Mouse (Mus musculus) limb, embryonic 12.5 days (tissue): Measurements from ENCODE around the gene Gyg. TPM values are rescaled to one million over a fixed set of nuclear protein-coding genes. Genes with fewer than 3 reads are reported as not detected.

Experiments used
- ATAC-seq: fragments of 200-750 bp; cut with Nextera tagmentation; 2 replicates; pipeline ENCODE4 v1.8.0; 2017; ENCODE audit warnings: low read depth, moderate TSS enrichment; ENCODE audit not compliant: insufficient number of reproducible peaks, insufficient read depth, low FRiP score, low TSS enrichment
- H3K27ac ChIP-seq: fragments of 300-500 bp; sonication (generic); 2 replicates; pipeline ENCODE4 v1.5.1; 2016; ENCODE audit warnings: mild to moderate bottlenecking, moderate library complexity
- H3K27me3 ChIP-seq: fragments of 300-500 bp; sonication (generic); 2 replicates; pipeline ENCODE4 v1.6.1; 2016; ENCODE audit warnings: mild to moderate bottlenecking, moderate library complexity
- H3K36me3 ChIP-seq: fragments of 300-500 bp; sonication (generic); 2 replicates; pipeline ENCODE4 v1.6.1; 2016; ENCODE audit warnings: mild to moderate bottlenecking, moderate library complexity
- H3K4me1 ChIP-seq: fragments of 300-500 bp; sonication (generic); replicated peaks from 2 replicates; pipeline ENCODE4 v1.6.1; 2016
- H3K4me2 ChIP-seq: fragments of 300-500 bp; sonication (generic); 2 replicates; pipeline ENCODE4 v1.6.1; 2016; ENCODE audit warnings: mild to moderate bottlenecking, moderate library complexity
- H3K4me3 ChIP-seq: fragments of 300-500 bp; sonication (generic); replicated peaks from 2 replicates; pipeline ENCODE4 v1.5.1; 2016; ENCODE audit warnings: mild to moderate bottlenecking
- H3K9ac ChIP-seq: fragments of 300-500 bp; sonication (generic); replicated peaks from 2 replicates; pipeline ENCODE4 v1.6.1; 2016; ENCODE audit warnings: mild to moderate bottlenecking, moderate library complexity
- H3K9me3 ChIP-seq: fragments of 300-500 bp; sonication (generic); 2 replicates; pipeline ENCODE4 v1.6.1; 2016; ENCODE audit warnings: mild to moderate bottlenecking, moderate library complexity
- WGBS: fragments of 180-500 bp; shearing (Covaris S2); methylation state at CpG from one replicate; pipeline ENCODE4 v1.1.7; 2016; 5-methylcytosine and 5-hydroxymethylcytosine counted together
- polyA plus RNA-seq: library from polyadenylated mRNA; unstranded; fragments of >200 nt; fragmentation: Nextera tagmentation; extraction: Ambion mirVana; gene quantifications from 2 replicates; pipeline ENCODE4 v1.2.1, GENCODE M21; 2016

Gyg gene
- polyA plus RNA-seq, 1 experiment from 2014 or later, result 34.9 TPM

DNA sequence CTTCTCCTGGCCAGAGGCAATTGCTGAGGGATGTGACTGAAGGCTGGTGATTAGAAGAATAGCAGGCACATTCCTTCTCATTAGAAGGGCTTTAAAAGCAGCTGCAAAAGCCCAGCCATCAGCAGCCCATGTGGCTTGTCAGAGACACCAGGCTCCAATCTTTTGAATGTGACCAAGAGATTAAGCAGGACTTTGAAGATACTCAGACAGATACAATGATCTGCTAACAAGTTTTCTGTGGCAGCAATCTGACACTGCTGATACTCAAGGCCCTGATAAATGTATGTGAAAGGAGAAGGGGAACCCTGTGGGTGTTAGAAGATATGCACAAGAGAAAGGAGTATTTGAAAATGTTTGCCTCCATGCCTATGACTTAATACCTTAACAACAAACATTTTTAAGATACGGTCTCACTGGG is 9.4 kb downstream of the Gyg start:
- Histone ChIP-seq H3K4me2 (no peak overlapping the region), H3K4me3 (no peak overlapping the region), H3K27ac (no peak overlapping the region), H3K9ac (no peak overlapping the region), H3K27me3 (no peaks in the 10 kb centered on the region), H3K36me3 (peaks cover 16% of the 10 kb centered on the region; the same call in 1 of the 2 replicates), H3K4me1 (peaks cover 32% of the 10 kb centered on the region), H3K9me3 (no peaks in the 10 kb centered on the region)
- no peak for ATAC-seq
- 11% methylated on average over 1 of the region's 1 CpGs for WGBS

DNA sequence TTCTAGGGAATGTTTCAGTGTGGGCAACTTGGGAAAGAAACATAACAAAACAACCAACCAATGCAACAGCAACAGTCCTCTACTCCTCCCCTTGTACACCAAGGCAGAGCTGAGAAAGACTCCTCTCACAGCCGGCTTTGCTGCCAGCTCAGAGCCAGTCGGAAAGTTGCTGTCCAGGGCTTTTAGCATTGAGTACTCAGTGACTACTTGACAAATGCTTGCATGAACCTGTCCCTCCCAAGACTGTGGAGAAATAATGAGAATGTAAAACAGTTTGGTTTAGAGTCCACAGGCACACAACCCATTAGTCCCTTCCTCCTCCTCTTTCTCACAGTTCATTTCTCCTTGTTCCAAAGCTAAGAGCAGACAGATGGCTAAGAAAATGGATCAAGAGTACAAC is 10.7 kb downstream of the Gyg start:
- Histone ChIP-seq H3K4me1 (peaks cover 32% of the 10 kb centered on the region), H3K27me3 (no peaks in the 10 kb centered on the region), H3K4me3 (no peak overlapping the region), H3K36me3 (peaks cover 8% of the 10 kb centered on the region; the same call in 1 of the 2 replicates), H3K9ac (no peak overlapping the region), H3K9me3 (no peaks in the 10 kb centered on the region), H3K27ac (no peak overlapping the region), H3K4me2 (no peak overlapping the region)
- ATAC-seq, result no peak
- 14% methylated on average over 2 of the region's 2 CpGs for WGBS

DNA sequence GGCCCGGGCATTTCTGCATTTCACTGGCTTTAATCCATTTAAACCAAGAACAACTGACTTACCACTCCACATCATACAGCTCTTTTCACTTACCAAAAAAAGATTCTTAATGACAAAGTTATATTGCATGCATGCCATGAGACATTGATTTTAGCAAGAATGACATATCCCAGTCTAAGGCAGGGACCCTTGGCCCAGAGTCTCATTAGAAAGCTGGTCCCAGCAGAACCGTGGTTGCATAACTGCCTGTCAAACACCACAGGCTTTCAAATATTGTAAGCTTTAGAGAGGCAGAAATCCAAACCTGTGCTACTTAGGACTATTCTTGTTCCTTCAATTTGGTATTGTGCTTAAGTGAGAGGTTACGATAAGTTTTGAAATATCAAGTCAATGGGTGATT is 11.4 kb downstream of the Gyg start:
- Histone ChIP-seq H3K4me3 (no peak overlapping the region), H3K9me3 (no peaks in the 10 kb centered on the region), H3K4me2 (no peak overlapping the region), H3K4me1 (peaks cover 32% of the 10 kb centered on the region), H3K9ac (no peak overlapping the region), H3K27me3 (no peaks in the 10 kb centered on the region), H3K36me3 (peaks cover 4% of the 10 kb centered on the region; the same call in 1 of the 2 replicates), H3K27ac (no peak overlapping the region)
- no peak for ATAC-seq
- 74% methylated on average over 3 of the region's 3 CpGs for WGBS

DNA sequence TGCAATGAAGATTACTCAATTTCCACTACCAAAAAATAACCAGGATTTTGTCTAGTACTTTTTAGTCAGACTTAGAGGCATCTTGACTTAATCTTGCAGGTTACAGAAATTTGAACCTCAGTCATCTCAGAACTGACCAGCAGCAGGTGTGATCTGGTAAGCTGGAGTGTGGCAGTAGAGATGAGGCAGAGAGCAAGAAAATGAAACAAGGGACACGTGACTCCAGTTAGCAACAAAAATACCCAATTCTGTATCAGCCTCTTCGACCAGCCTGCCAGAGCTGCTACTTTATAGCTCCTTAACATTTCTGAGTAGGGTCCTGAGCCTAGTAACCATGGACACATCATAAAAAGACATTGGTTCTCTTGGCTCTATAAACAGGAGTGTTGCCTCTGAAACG is 12.5 kb downstream of the Gyg start:
- ATAC-seq, result no peak
- Histone ChIP-seq H3K36me3 (no peaks in the 10 kb centered on the region), H3K4me2 (no peak overlapping the region), H3K9me3 (no peaks in the 10 kb centered on the region), H3K27me3 (no peaks in the 10 kb centered on the region), H3K9ac (no peak overlapping the region), H3K4me1 (peaks cover 30% of the 10 kb centered on the region), H3K4me3 (no peak overlapping the region), H3K27ac (no peak overlapping the region)
- 27% methylated on average over 3 of the region's 3 CpGs for WGBS

DNA sequence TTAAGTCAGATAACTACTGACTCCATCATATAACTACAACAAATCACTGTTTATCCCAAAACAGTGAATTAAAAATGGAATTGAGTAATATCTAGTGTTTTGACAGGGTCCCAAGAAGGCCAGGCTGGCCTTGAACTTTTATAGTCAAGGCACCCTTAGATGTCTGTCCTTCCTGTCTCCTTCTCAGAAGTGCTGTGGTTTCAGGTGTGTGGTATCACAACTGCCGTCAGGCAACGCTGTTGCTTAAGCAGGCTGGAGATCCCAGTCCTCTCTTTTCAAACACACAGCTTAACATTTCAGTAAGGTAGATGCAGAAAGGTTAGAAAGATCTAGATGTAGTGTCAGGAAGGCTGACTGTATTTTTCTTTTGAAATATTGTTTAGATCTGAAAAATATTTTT is 13.0 kb downstream of the Gyg start:
- ATAC-seq, result no peak
- 65% methylated on average over 2 of the region's 2 CpGs for WGBS
- Histone ChIP-seq H3K36me3 (0 out of 2 replicates have a peak, but pooled peaks cover 4% of the 10 kb centered on the region), H3K4me3 (no peak overlapping the region), H3K9ac (no peak overlapping the region), H3K4me2 (no peak overlapping the region), H3K27ac (no peak overlapping the region), H3K4me1 (peaks cover 25% of the 10 kb centered on the region), H3K9me3 (no peaks in the 10 kb centered on the region), H3K27me3 (no peaks in the 10 kb centered on the region)

DNA sequence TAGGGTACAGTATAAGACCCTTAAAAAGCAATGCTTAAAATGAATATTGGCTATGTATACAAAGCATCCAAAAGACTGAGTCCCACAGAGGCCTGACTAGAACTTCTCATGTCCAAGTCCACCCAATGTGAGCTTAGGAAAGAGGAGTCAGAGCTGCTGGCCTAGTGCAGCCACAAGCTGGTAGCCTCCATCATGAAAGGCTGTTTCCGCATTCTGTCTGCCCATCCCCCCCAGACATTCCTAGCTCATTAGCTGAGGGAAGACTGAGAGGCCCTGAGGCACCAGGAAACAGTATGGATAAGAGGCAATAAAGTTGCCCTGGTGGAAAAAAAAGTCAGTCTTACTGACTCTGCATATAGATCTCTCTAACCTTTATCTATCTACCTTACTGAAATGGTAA is 13.4 kb downstream of the Gyg start:
- 6% methylated on average over 1 of the region's 1 CpGs for WGBS
- H3K4me3 ChIP-seq, result no peak overlapping the region
- no peaks in the 10 kb centered on the region for H3K27me3 ChIP-seq
- peak; percentile 37; the same call in 1 of the 2 replicates for ATAC-seq
- 0 out of 2 replicates have a peak, but pooled peaks cover 6% of the 10 kb centered on the region for H3K36me3 ChIP-seq
- H3K9me3 ChIP-seq, result no peaks in the 10 kb centered on the region
- no peak overlapping the region for H3K9ac ChIP-seq
- no peak overlapping the region for H3K27ac ChIP-seq
- H3K4me1 ChIP-seq, result peaks cover 21% of the 10 kb centered on the region; the same call in 1 of the 2 replicates
- H3K4me2 ChIP-seq, result no peak overlapping the region

DNA sequence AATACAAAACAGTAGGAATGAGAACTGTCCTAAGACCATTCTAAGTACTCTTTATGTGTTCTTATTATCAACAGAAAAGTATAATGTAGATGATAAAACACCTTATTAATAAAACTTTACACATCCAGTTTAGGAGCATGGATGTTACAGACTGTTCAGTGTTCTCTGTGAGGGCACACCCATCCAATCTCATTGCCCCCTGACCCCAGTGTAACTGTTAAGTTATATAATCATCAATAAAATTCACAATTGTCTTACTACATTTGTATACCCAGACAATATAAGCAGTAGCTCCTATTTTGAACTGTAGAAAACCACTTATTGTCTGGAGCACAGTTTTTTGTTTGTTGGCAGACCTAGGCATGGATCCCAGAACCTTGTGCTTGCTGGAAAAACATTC is 13.9 kb downstream of the Gyg start:
- Histone ChIP-seq H3K27ac (no peak overlapping the region), H3K4me2 (no peak overlapping the region), H3K4me1 (peaks cover 19% of the 10 kb centered on the region; the same call in 1 of the 2 replicates), H3K9ac (no peak overlapping the region), H3K4me3 (no peak overlapping the region), H3K9me3 (no peaks in the 10 kb centered on the region), H3K36me3 (0 out of 2 replicates have a peak, but pooled peaks cover 6% of the 10 kb centered on the region), H3K27me3 (no peaks in the 10 kb centered on the region)
- no peak for ATAC-seq

DNA sequence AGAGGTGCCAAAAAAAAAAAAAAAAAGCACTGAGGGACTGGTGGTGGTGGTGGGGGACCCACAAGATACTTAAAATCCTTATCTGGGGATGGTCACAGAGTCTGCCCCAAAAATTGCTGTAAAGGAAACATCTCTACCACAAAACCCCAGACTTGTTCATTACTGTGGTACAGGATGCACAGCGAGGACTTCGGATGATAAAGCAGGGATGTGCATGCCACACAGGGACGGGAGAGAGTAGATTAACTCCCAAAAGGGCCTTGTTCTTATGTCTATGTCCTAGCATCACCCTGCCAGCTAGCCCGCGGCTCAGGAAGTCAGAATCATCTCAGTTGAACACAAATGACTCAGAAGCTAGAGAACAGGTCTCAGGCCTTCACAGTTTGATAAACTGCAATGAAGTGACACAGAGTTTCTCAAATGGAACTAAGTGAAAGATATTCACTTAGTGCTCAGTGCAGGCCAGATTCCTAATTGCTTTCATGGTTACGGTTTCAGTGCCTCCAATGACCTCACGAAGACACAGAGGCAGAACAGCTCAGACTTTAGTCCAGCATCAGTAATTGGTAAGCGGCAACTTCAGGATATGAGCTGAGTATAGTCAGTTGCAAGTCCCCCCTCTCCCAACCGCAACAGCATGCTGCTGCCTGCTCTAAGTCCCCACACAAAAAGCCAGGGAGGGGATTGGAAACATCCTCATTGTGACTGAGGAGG is 18.1 kb downstream of the Gyg start:
- no peak overlapping the region for H3K4me3 ChIP-seq
- H3K9ac ChIP-seq, result no peak overlapping the region
- no peaks in the 10 kb centered on the region for H3K9me3 ChIP-seq
- 0 out of 2 replicates have a peak, but pooled peaks cover 6% of the 10 kb centered on the region for H3K36me3 ChIP-seq
- ATAC-seq, result no peak
- H3K4me2 ChIP-seq, result no peak overlapping the region
- WGBS, result 88% methylated on average over 9 of the region's 9 CpGs
- peaks cover 5% of the 10 kb centered on the region; the same call in 1 of the 2 replicates for H3K4me1 ChIP-seq
- H3K27ac ChIP-seq, result no peak overlapping the region
- no peaks in the 10 kb centered on the region for H3K27me3 ChIP-seq

DNA sequence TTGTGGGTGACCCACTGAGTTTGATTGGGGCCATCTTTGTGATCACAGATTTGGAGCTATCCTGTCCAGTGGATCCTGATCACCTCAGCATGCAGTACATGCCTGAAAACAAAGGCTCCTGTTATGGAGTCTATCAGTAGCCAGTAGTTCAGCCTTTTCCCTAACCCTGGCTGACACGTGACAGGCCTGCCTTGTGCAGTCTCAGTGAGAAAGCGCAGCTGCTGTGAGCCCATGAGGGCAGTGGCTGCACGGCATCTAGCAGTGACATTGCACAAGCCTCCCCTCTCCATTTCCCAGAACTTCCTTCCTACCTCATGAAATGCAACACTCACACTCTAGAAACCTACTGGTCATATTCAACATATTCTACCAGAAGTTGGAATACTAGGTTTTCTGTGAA is 20.6 kb downstream of the Gyg start:
- H3K9ac ChIP-seq, result no peak overlapping the region
- WGBS, result 77% methylated on average over 3 of the region's 3 CpGs
- no peak overlapping the region for H3K4me3 ChIP-seq
- no peaks in the 10 kb centered on the region for H3K9me3 ChIP-seq
- no peak overlapping the region for H3K4me2 ChIP-seq
- no peaks in the 10 kb centered on the region for H3K4me1 ChIP-seq
- no peaks in the 10 kb centered on the region for H3K27me3 ChIP-seq
- ATAC-seq, result no peak
- 0 out of 2 replicates have a peak, but pooled peaks cover 6% of the 10 kb centered on the region for H3K36me3 ChIP-seq
- H3K27ac ChIP-seq, result no peak overlapping the region

DNA sequence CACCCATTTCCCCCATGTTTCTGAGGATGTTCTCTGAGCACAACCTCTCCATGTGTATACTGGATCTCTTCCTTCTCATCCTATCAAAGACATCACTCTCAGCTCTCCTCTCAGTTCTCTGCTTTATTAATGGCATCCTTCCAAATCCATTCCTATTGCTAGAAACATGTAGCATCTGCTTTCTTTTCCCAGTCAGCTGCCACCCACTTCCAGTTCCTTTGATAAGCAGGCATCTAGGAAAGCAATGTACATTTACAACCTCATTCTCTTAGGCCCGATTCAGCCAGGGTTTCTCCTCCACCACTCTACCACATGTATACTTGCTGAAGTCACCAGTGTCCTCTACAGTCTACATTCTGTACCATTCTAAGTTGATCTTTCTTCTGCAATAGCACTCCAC is 21.4 kb downstream of the Gyg start:
- Histone ChIP-seq H3K27me3 (no peaks in the 10 kb centered on the region), H3K4me3 (no peak overlapping the region), H3K36me3 (0 out of 2 replicates have a peak, but pooled peaks cover 6% of the 10 kb centered on the region), H3K9me3 (no peaks in the 10 kb centered on the region), H3K9ac (no peak overlapping the region), H3K27ac (no peak overlapping the region), H3K4me2 (no peak overlapping the region), H3K4me1 (no peaks in the 10 kb centered on the region)
- WGBS, result 86% methylated on average over 1 of the region's 1 CpGs
- no peak for ATAC-seq

DNA sequence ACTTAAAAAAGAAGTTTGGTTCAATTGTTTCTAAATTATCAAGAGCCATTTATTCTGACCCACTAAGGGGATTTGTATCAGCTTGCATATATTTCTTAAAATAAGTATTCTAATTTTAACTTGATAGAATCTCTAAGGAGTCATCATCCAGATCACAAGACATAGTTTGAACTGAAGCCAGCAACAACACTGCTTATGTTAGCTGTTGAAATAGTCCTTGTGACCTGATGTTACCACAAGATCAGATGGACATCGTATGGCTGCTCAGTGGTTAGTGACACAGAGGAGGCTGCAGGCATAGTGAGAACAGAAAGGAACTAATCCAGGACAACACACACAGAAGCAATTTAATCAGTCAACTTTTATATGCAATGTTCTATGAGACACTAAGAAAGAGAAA is 22.4 kb downstream of the Gyg start:
- Histone ChIP-seq H3K4me3 (no peak overlapping the region), H3K36me3 (0 out of 2 replicates have a peak, but pooled peaks cover 6% of the 10 kb centered on the region), H3K27me3 (no peaks in the 10 kb centered on the region), H3K27ac (no peak overlapping the region), H3K9me3 (no peaks in the 10 kb centered on the region), H3K4me2 (no peak overlapping the region), H3K9ac (no peak overlapping the region), H3K4me1 (no peaks in the 10 kb centered on the region)
- 84% methylated on average over 1 of the region's 1 CpGs for WGBS
- ATAC-seq, result no peak

DNA sequence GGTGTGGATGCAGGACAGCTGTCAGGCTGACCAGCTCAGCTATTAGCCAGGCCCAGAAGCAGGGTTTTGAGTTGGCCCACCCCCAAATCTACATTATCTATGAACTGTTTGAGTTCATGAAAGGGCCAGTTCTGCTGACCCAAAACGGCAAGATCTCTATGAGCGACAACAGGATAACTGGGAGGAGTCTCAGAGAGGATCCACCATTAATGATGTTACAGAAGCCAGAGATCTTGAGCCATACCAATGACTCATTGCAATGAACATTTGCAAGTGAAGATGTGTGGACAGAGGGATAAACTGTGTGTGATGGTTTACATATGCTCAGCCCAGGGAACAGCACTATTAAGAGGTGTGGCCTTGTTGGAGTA is 23.8 kb downstream of the Gyg start:
- Histone ChIP-seq H3K9me3 (no peaks in the 10 kb centered on the region), H3K9ac (no peak overlapping the region), H3K4me2 (no peak overlapping the region), H3K4me3 (no peak overlapping the region), H3K27me3 (no peaks in the 10 kb centered on the region), H3K27ac (no peak overlapping the region), H3K36me3 (no peaks in the 10 kb centered on the region; the same call in 1 of the 2 replicates), H3K4me1 (no peaks in the 10 kb centered on the region)
- no peak for ATAC-seq
- 76% methylated on average over 2 of the region's 2 CpGs for WGBS
